Mouse (Mus musculus) ES-Bruce4 (cell line): ENCODE results near the gene Ipo13. TPM values are rescaled to one million over a fixed set of nuclear protein-coding genes. Genes with fewer than 3 reads are reported as not detected.

Source experiments
- H3K27ac ChIP-seq: 2 replicates; pipeline ENCODE4 v1.5.1; 2012; ENCODE audit warnings: low read length, inconsistent platforms; ENCODE audit not compliant: insufficient read depth
- H3K27me3 ChIP-seq: 2 replicates; pipeline ENCODE4 v1.6.1; 2012; ENCODE audit warnings: mild to moderate bottlenecking, low read length, inconsistent platforms; ENCODE audit not compliant: control insufficient read depth, poor library complexity, insufficient read depth, severe bottlenecking
- H3K36me3 ChIP-seq: 2 replicates; pipeline ENCODE4 v1.6.1; 2012; ENCODE audit warnings: inconsistent platforms, mild to moderate bottlenecking, low read length, moderate library complexity; ENCODE audit not compliant: control insufficient read depth, poor library complexity, insufficient read depth, severe bottlenecking
- H3K4me1 ChIP-seq: one replicate; pipeline ENCODE4 v1.8.1; 2011; ENCODE audit warnings: low read length; ENCODE audit not compliant: control insufficient read depth, insufficient read depth
- H3K4me3 ChIP-seq: 2 replicates; pipeline ENCODE4 v1.5.1; 2011; ENCODE audit warnings: low read depth, mild to moderate bottlenecking, low read length
- H3K9ac ChIP-seq: 2 replicates; pipeline ENCODE4 v1.6.1; 2012; ENCODE audit warnings: low read depth, mild to moderate bottlenecking, inconsistent platforms; ENCODE audit not compliant: poor library complexity, severe bottlenecking
- H3K9me3 ChIP-seq: replicated peaks from 2 replicates; pipeline ENCODE4 v1.6.1; 2012; ENCODE audit warnings: mild to moderate bottlenecking, low read length, inconsistent platforms; ENCODE audit not compliant: control insufficient read depth, poor library complexity, insufficient read depth, severe bottlenecking
- CTCF ChIP-seq: IDR thresholded peaks from one replicate; pipeline ENCODE4 v1.8.1; 2011; ENCODE audit warnings: low read depth, low read length
- EP300 ChIP-seq: IDR thresholded peaks from 2 replicates; pipeline ENCODE4 v1.6.1; 2011; ENCODE audit warnings: low read depth, low read length; ENCODE audit not compliant: insufficient read depth
- POLR2A ChIP-seq: IDR thresholded peaks from one replicate; pipeline ENCODE4 v1.8.1; 2011; ENCODE audit warnings: low read length; ENCODE audit not compliant: insufficient read depth
- polyA plus RNA-seq: library from polyadenylated mRNA; stranded (reverse); fragments of >200 nt; gene quantifications from 2 replicates; pipeline ENCODE4 v1.2.4, GENCODE M21; 2011; ENCODE audit warnings: low read depth; ENCODE audit not compliant: missing spikeins, insufficient read depth, insufficient read length

The Ipo13 gene
- polyA plus RNA-seq, 1 experiment = 24.7 TPM

GRCm38 (mm10) chr4:117896031-117896430, 18.8 kb downstream of the Ipo13 start:
- H3K36me3 ChIP-seq = peaks cover 3% of the 10 kb centered on the region; the same call in 1 of the 2 replicates
- no peak for TF ChIP-seq POLR2A
- TF ChIP-seq EP300 = no peak
- no peak for TF ChIP-seq CTCF

GRCm38 (mm10) chr4:117895339-117895738, 19.5 kb downstream of the Ipo13 start:
- Histone ChIP-seq H3K4me3 (no peak overlapping the region), H3K9ac (no peak overlapping the region), H3K9me3 (no peaks in the 10 kb centered on the region), H3K4me1 (peaks cover 2% of the 10 kb centered on the region), H3K27ac (no peak overlapping the region), H3K27me3 (no peaks in the 10 kb centered on the region), H3K36me3 (peaks cover 4% of the 10 kb centered on the region; the same call in 1 of the 2 replicates)
- TF ChIP-seq CTCF = no peak
- no peak for TF ChIP-seq EP300
- no peak for TF ChIP-seq POLR2A

More at GRCm38 (mm10) chr4:117896031-117896430, 18.8 kb downstream of the Ipo13 start:
- no peak overlapping the region for H3K9ac ChIP-seq
- H3K27ac ChIP-seq = no peak overlapping the region
- H3K27me3 ChIP-seq = no peaks in the 10 kb centered on the region
- H3K9me3 ChIP-seq = no peaks in the 10 kb centered on the region
- no peak overlapping the region for H3K4me3 ChIP-seq
- peaks cover 2% of the 10 kb centered on the region for H3K4me1 ChIP-seq

- Histone ChIP-seq H3K27me3 (no peaks in the 10 kb centered on the region), H3K9ac (no peak overlapping the region), H3K4me1 (peaks cover 2% of the 10 kb centered on the region), H3K27ac (no peak overlapping the region), H3K36me3 (peaks cover 7% of the 10 kb centered on the region; the same call in 1 of the 2 replicates), H3K4me3 (no peak overlapping the region), H3K9me3 (no peaks in the 10 kb centered on the region)
- TF ChIP-seq EP300 = no peak
- no peak for TF ChIP-seq POLR2A
- TF ChIP-seq CTCF = no peak
These were observed 20.2 kb downstream of the Ipo13 start for GRCm38 (mm10) chr4:117894601-117895000.

- H3K4me1 ChIP-seq = peaks cover 2% of the 10 kb centered on the region
- H3K27ac ChIP-seq = no peak overlapping the region
- no peak overlapping the region for H3K9ac ChIP-seq
- H3K27me3 ChIP-seq = no peaks in the 10 kb centered on the region
- no peaks in the 10 kb centered on the region for H3K9me3 ChIP-seq
- TF ChIP-seq POLR2A = no peak
- no peak for TF ChIP-seq CTCF
- TF ChIP-seq EP300 = no peak
- H3K4me3 ChIP-seq = no peak overlapping the region
- H3K36me3 ChIP-seq = peaks cover 8% of the 10 kb centered on the region; the same call in 1 of the 2 replicates
These were observed 21.4 kb downstream of the Ipo13 start for GRCm38 (mm10) chr4:117893376-117893775.

GRCm38 (mm10) chr4:117891738-117892161, 23.0 kb downstream of the Ipo13 start, which contains the start of gene Dph2:
Dph2 (minus strand) TSS chr4:117892032.
- H3K36me3 ChIP-seq = peaks cover 8% of the 10 kb centered on the region; the same call in 1 of the 2 replicates
- no peak for TF ChIP-seq CTCF
- TF ChIP-seq EP300 = no peak
- no peak for TF ChIP-seq POLR2A
- H3K4me3 ChIP-seq = peak within 1 kb of the TSS; percentile 79
- peak within 1 kb of the TSS; percentile 72 for H3K9ac ChIP-seq
- no peaks in the 10 kb centered on the region for H3K9me3 ChIP-seq
- H3K27me3 ChIP-seq = no peaks in the 10 kb centered on the region
- peaks cover 2% of the 10 kb centered on the region for H3K4me1 ChIP-seq
- H3K27ac ChIP-seq = no peak within 1 kb of the TSS

GRCm38 (mm10) chr4:117890750-117891149, 24.0 kb downstream of the Ipo13 start:
- H3K9me3 ChIP-seq = no peaks in the 10 kb centered on the region
- H3K9ac ChIP-seq = no peak overlapping the region
- no peak overlapping the region for H3K27ac ChIP-seq
- peaks cover 2% of the 10 kb centered on the region for H3K4me1 ChIP-seq
- no peaks in the 10 kb centered on the region for H3K27me3 ChIP-seq
- TF ChIP-seq EP300 = no peak
- no peak for TF ChIP-seq CTCF
- H3K4me3 ChIP-seq = 0 out of 2 replicates have a peak overlapping the region, but pooled peaks have one; percentile 79
- H3K36me3 ChIP-seq = peaks cover 11% of the 10 kb centered on the region; the same call in 1 of the 2 replicates
